Mouse (Mus musculus) neural tube, embryonic 14.5 days (tissue): ENCODE results near the gene Itga5. TPM values are rescaled to one million over a fixed set of nuclear protein-coding genes. Genes with fewer than 3 reads are reported as not detected.
A peak's percentile ranks its signal among the peaks of the same experiment; 100 is the strongest.

Experiments
- ATAC-seq: fragments of 200-750 bp; cut with Nextera tagmentation; 2 replicates; pipeline ENCODE4 v1.8.0; 2017; ENCODE audit warnings: low read depth, mild to moderate bottlenecking, moderate TSS enrichment, moderate library complexity
- H3K27ac ChIP-seq: fragments of 300-500 bp; sonication (generic); 2 replicates; pipeline ENCODE4 v1.5.1; 2014; ENCODE audit warnings: low read depth, mild to moderate bottlenecking, control low read depth, low read length, moderate library complexity, mixed read lengths
- H3K27me3 ChIP-seq: fragments of 300-500 bp; sonication (generic); 2 replicates; pipeline ENCODE4 v1.6.1; 2014; ENCODE audit warnings: low read length; ENCODE audit not compliant: control insufficient read depth, insufficient read depth
- H3K36me3 ChIP-seq: fragments of 300-500 bp; sonication (generic); 2 replicates; pipeline ENCODE4 v1.6.1; 2014; ENCODE audit warnings: low read length, mixed read lengths; ENCODE audit not compliant: control insufficient read depth, insufficient read depth
- H3K4me1 ChIP-seq: fragments of 300-500 bp; sonication (generic); 2 replicates; pipeline ENCODE4 v1.6.1; 2014; ENCODE audit warnings: low read length; ENCODE audit not compliant: control insufficient read depth, insufficient read depth
- H3K4me2 ChIP-seq: fragments of 300-500 bp; sonication (generic); 2 replicates; pipeline ENCODE4 v1.6.1; 2014; ENCODE audit warnings: mild to moderate bottlenecking, low read depth, low read length, control low read depth
- H3K4me3 ChIP-seq: fragments of 300-500 bp; sonication (generic); 2 replicates; pipeline ENCODE4 v1.5.1; 2014; ENCODE audit warnings: low read depth, low read length, control low read depth, mixed read lengths
- H3K9ac ChIP-seq: fragments of 300-500 bp; sonication (generic); replicated peaks from 2 replicates; pipeline ENCODE4 v1.6.1; 2014; ENCODE audit warnings: low read depth, mild to moderate bottlenecking, control low read depth, low read length, mixed read lengths
- H3K9me3 ChIP-seq: fragments of 300-500 bp; sonication (generic); 2 replicates; pipeline ENCODE4 v1.6.1; 2016; ENCODE audit warnings: low read length; ENCODE audit not compliant: control insufficient read depth
- WGBS: fragments of 180-500 bp; shearing (Covaris S2); extraction: QIAGEN DNeasy Blood & Tissue Kit; methylation state at CpG from one replicate; pipeline ENCODE4 v1.1.7; 2014; 5-methylcytosine and 5-hydroxymethylcytosine counted together
- polyA plus RNA-seq: library from polyadenylated mRNA; unstranded; fragments of >200 nt; fragmentation: Nextera tagmentation; extraction: Ambion mirVana; gene quantifications from 2 replicates; pipeline ENCODE4 v1.2.1, GENCODE M21; 2014

Itga5 gene
- polyA plus RNA-seq, 1 experiment from 2014 or later = 3.8 TPM

DNA sequence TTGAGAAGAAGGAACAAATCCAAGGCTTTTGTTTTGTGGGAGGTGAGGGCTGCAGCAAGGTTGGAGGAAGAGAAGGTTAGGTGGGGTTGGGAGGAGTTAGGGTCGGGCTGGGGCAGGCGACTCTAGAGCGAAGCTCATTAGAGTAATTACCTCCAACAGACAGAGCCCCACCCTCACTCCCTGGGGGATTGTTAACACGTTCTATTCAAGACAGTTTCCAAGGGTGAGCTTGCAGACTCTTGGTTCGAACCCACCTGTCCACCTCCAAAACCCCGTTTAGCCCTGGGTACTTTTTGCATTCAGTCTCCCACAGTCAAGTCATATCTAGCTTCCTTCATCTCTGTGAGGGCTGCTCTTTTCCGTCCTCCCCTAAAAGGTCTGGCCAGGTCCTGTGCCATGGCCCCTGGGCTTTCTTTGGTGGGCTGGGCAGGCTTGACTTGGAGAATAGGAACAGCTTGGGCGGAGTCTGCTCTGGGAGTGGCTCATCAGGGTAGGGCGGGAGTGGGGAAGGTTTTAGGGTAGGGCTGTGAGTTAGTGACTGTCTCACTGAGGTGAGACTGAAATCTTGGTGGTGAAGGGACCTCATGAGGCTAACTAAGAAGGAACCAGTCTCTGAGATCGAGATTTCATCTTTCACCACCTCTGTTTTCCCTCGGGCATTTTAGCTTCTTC lies 29.4 kb downstream of the Itga5 start:
- 16% methylated on average over 11 of the region's 11 CpGs for WGBS
- H3K9me3 ChIP-seq = no peaks in the 10 kb centered on the region
- no peaks in the 10 kb centered on the region for H3K36me3 ChIP-seq
- ATAC-seq = no peak
- H3K27ac ChIP-seq = no peak overlapping the region
- H3K9ac ChIP-seq = no peak overlapping the region
- H3K4me1 ChIP-seq = peaks cover 10% of the 10 kb centered on the region; the same call in 1 of the 2 replicates
- H3K4me3 ChIP-seq = no peak overlapping the region
- H3K4me2 ChIP-seq = no peak overlapping the region
- peaks cover 5% of the 10 kb centered on the region for H3K27me3 ChIP-seq

DNA sequence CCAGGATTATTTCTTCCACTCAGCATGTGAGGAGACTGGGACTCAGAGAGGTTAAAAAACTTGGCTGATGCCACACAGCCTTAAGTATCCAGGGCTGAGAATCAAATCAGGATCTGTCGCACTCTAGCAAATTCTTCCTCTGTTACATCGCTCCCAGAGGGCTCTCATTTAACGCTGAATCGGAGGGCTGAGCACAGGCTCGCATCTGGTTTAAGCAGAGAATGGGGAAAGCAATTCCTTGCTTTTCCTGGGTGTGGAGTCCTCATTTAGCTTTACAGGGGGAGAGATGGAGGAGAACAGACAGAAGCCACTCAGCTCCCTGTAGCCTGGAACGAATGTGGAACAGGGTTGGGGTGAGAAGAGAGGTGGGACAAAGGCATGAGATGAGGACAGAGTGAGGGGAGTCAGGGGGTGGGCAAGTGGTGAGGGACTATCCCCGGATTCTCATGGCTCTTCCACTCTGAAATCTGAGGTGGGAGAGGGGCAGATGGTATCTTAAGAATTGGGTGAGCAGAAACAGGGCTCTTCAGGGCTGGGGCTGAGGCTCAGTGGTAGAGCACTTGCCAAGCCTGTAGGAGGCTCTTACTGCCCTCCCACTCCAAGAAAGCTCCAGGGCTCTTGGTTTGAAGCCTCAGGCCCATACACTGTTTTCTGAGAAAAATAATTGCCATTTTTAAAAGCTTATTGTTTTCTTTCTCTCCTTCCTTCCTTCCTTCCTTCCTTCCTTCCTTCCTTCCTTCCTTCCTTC lies 30.9 kb downstream of the Itga5 start:
- WGBS = 20% methylated on average over 7 of the region's 7 CpGs
- H3K27ac ChIP-seq = no peak overlapping the region
- ATAC-seq = no peak
- no peak overlapping the region for H3K4me2 ChIP-seq
- no peaks in the 10 kb centered on the region for H3K36me3 ChIP-seq
- H3K4me1 ChIP-seq = peaks cover 10% of the 10 kb centered on the region; the same call in 1 of the 2 replicates
- H3K4me3 ChIP-seq = no peak overlapping the region
- no peaks in the 10 kb centered on the region for H3K9me3 ChIP-seq
- H3K27me3 ChIP-seq = peaks cover 5% of the 10 kb centered on the region
- no peak overlapping the region for H3K9ac ChIP-seq

- H3K27ac ChIP-seq = no peak overlapping the region
- 57% methylated on average over 3 of the region's 3 CpGs for WGBS
- no peak overlapping the region for H3K4me2 ChIP-seq
- H3K9me3 ChIP-seq = no peaks in the 10 kb centered on the region
- no peak overlapping the region for H3K4me3 ChIP-seq
- H3K4me1 ChIP-seq = peaks cover 3% of the 10 kb centered on the region; the same call in 1 of the 2 replicates
- no peaks in the 10 kb centered on the region for H3K36me3 ChIP-seq
- peaks cover 5% of the 10 kb centered on the region for H3K27me3 ChIP-seq
- 0 out of 2 replicates have a peak overlapping the region, but pooled peaks have one; percentile 11 for H3K9ac ChIP-seq
- ATAC-seq = no peak
These were observed 31.5 kb downstream of the Itga5 start for GRCm38 (mm10) chr15:103335040-103335439.

DNA sequence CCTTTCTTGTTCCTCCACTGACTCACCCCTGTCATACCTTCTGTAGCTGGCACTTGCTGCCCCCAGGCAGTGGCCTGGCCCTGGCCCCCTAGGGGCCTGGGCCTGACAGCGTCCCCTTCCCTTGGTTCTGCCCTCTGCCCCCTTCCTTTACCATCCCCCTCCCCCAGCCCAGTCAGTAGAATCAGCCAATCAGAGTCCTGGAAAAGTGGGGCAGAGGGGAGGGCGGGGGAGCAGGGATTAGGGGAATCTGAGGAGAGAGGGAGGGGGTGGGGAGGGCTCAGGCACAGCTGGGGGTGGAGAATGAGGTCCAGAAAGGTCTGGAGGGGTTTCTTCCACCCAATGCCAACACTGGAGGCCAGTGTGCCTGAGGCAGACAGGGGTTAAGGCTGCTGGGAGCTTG lies 32.4 kb downstream of the Itga5 start:
- Histone ChIP-seq H3K4me3 (no peak overlapping the region), H3K9ac (no peak overlapping the region), H3K27me3 (peaks cover 3% of the 10 kb centered on the region; the same call in 1 of the 2 replicates), H3K4me2 (no peak overlapping the region), H3K36me3 (no peaks in the 10 kb centered on the region), H3K27ac (no peak overlapping the region), H3K4me1 (0 out of 2 replicates have a peak, but pooled peaks cover 3% of the 10 kb centered on the region), H3K9me3 (no peaks in the 10 kb centered on the region)
- ATAC-seq = no peak
- WGBS = 8% methylated on average over 2 of the region's 2 CpGs

DNA sequence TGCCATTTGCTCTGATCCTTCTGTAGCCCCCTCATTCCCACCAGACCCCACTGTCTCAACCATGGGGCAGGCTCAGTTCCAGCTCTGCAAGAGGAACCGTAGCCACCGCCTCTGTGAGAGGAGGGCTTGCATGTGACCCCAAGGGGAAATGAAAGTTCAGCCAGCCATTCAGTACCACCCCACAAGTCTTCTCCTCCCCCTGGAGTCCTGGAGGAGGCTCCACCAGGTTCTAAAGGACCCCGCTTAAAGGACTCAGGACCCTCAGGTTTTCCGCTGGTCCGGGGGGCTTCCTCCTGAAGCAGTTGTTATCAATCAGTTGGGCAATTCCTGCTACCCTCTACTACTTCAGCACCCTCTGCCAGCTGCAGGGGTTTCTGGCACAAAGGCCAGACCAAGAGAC lies 32.8 kb downstream of the Itga5 start:
- no peak for ATAC-seq

DNA sequence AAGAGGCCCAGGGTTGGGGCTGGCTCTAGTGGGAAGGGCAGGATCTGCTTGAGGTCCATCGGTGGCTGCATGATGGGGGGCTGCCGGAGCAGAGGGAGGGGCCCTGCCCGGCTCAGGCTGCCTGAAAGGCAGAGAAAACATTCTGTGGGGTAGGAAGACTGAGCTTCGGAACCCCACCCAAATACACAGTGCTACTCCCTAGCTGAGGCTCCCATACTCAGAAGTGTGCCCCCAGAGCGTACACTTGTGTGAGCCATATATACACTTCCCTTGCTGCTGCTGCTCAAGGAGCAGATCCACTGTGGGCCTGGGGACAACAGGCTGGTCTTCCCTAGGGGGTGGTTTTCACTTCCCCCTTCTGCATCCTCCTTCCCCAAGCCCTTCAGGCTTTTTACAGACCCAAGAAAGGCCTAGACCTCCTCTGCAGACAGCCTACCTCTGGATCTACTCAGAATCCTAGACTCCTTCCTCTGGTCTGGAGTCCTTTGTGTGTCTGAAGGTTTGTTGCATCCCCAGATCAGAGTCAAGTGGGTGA lies 33.4 kb downstream of the Itga5 start:
- H3K9me3 ChIP-seq = no peaks in the 10 kb centered on the region
- H3K9ac ChIP-seq = no peak overlapping the region
- H3K27me3 ChIP-seq = no peaks in the 10 kb centered on the region
- no peak for ATAC-seq
- 0 out of 2 replicates have a peak, but pooled peaks cover 3% of the 10 kb centered on the region for H3K4me1 ChIP-seq
- no peak overlapping the region for H3K27ac ChIP-seq
- 85% methylated on average over 5 of the region's 5 CpGs for WGBS
- H3K4me3 ChIP-seq = no peak overlapping the region
- no peak overlapping the region for H3K4me2 ChIP-seq
- H3K36me3 ChIP-seq = no peaks in the 10 kb centered on the region

More for the DNA sequence above, 32.8 kb downstream of the Itga5 start:
- no peaks in the 10 kb centered on the region for H3K36me3 ChIP-seq
- WGBS = 65% methylated on average over 5 of the region's 5 CpGs
- H3K27ac ChIP-seq = no peak overlapping the region
- H3K27me3 ChIP-seq = no peaks in the 10 kb centered on the region
- H3K9me3 ChIP-seq = no peaks in the 10 kb centered on the region
- H3K4me1 ChIP-seq = 0 out of 2 replicates have a peak, but pooled peaks cover 3% of the 10 kb centered on the region
- no peak overlapping the region for H3K4me3 ChIP-seq
- no peak overlapping the region for H3K4me2 ChIP-seq
- H3K9ac ChIP-seq = no peak overlapping the region

GRCm38 (mm10) chr15:103323455-103324247 lies 42.9 kb downstream of the Itga5 start:
- Histone ChIP-seq H3K27me3 (no peaks in the 10 kb centered on the region), H3K4me3 (peak overlapping the region; percentile 60), H3K9ac (peak overlapping the region; percentile 83), H3K4me1 (no peaks in the 10 kb centered on the region), H3K36me3 (no peaks in the 10 kb centered on the region), H3K9me3 (no peaks in the 10 kb centered on the region), H3K27ac (peak overlapping the region; percentile 73), H3K4me2 (peak overlapping the region; percentile 86)
- ATAC-seq = peak; percentile 95
- WGBS = under 1% methylated on average over 33 of the region's 40 CpGs

GRCm38 (mm10) chr15:103323070-103323454 lies 43.5 kb downstream of the Itga5 start:
- H3K27me3 ChIP-seq = no peaks in the 10 kb centered on the region
- H3K9ac ChIP-seq = peak overlapping the region; percentile 83
- peak; percentile 71 for ATAC-seq
- no peaks in the 10 kb centered on the region for H3K9me3 ChIP-seq
- peak overlapping the region; percentile 86 for H3K4me2 ChIP-seq
- H3K27ac ChIP-seq = peak overlapping the region; percentile 73
- H3K4me3 ChIP-seq = peak overlapping the region; percentile 60
- peaks cover 2% of the 10 kb centered on the region; the same call in 1 of the 2 replicates for H3K36me3 ChIP-seq
- H3K4me1 ChIP-seq = no peaks in the 10 kb centered on the region
- whole genome bisulfite sequencing = 0% methylated on average over 6 of the region's 26 CpGs
